Mouse (Mus musculus) ES-E14 (cell line): Measurements from ENCODE around the gene Reln.

Experiments
- CHD2 ChIP-seq: IDR thresholded peaks from 2 replicates; pipeline ENCODE4 v1.6.1; 2014; ENCODE audit warnings: mild to moderate bottlenecking, low read depth, low read length, inconsistent platforms
- ZNF384 ChIP-seq: IDR thresholded peaks from 2 replicates; pipeline ENCODE4 v1.6.1; 2012; ENCODE audit warnings: low read depth, low read length, inconsistent platforms

DNA sequence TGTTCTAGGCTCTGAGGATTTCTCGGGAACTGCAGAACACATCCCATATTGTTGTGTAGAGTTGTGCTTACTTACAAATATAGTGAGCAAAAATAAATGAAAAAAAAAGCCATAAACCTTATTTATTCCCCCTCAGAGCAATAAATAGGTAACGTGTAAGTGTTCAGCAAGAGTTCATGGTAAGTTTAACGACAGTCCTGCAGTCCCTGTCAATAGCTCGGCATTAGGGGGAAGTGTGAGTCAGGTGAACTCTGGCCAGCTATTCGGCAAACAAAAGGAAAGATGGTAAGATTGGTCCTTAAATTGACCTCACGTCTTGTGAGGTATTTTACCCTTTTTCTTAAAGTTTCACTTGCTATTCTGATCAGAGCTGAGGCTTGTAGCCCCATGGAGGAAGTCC, 497.1 kb downstream of the Reln start:
- TF ChIP-seq ZNF384 (no peak), CHD2 (no peak)
